Mouse (Mus musculus): Measurements from ENCODE around the gene Bbox1. TPM values are rescaled to one million over a fixed set of nuclear protein-coding genes. Genes with fewer than 3 reads are reported as not detected.

The Bbox1 gene
- polyA plus RNA-seq (2012; fragmentation: generic; extraction: Trizol): not detected

GRCm38 (mm10) chr2:110314509-110315155, at the start of gene Bbox1:
Gene Bbox1, minus strand, starts transcription at chr2:110314560.

GRCm38 (mm10) chr2:110362432-110363283, 48.3 kb upstream of the Bbox1 start, which contains the start of gene Fibin:
Gene Fibin, minus strand, starts transcription at chr2:110363183.

Other genes starting within 250 kb of the Bbox1 start
- gene Fibin, start 48.6 kb upstream of the Bbox1 start, polyA plus RNA-seq (2012; fragmentation: generic; extraction: Trizol): under 1 TPM; 0.01 to 0.20 TPM